Mouse (Mus musculus) embryonic fibroblast, embryonic 13.5 days (primary cell): ENCODE data around the gene Kcnj14.

Experiments
- CTCF ChIP-seq: IDR thresholded peaks from 2 replicates; pipeline ENCODE4 v1.5.1; 2011; ENCODE audit warnings: mild to moderate bottlenecking, control low read depth, low read length, moderate library complexity, borderline replicate concordance; ENCODE audit not compliant: insufficient read depth
- POLR2A ChIP-seq: IDR thresholded peaks from 2 replicates; pipeline ENCODE4 v1.6.1; 2011; ENCODE audit warnings: low read depth, mild to moderate bottlenecking, control low read depth, low read length, moderate library complexity

DNA sequence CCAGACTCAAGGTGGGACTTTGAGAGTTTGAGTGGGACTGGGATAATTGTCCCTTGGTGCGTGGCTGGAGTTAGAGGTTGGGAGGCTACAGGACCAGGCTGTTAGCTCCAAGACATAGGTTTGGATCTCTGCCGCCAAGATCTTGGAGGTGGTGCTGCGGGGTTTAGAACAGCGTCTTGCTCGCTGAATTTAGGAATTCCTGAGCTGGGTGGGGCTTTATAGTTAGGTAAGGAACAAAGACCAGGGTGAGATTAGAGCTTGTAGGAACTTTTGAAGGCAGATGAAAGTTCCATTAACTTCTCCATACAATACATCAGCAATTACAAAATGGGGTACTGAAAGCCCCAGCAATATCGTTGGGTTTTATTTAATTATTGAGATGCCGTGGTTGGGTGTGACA lies 24.6 kb downstream of the Kcnj14 start:
- no peak for TF ChIP-seq CTCF
- no peak for TF ChIP-seq POLR2A
